Mouse (Mus musculus) left cerebral cortex, postnatal 14 days (tissue): ENCODE results near the gene S100a16. TPM values are rescaled to one million over a fixed set of nuclear protein-coding genes. Genes with fewer than 3 reads are reported as not detected.

Experiments used
- DNase-seq, 2 experiments: peaks; one replicate each; pipeline ENCODE4 v3.0.0; 2021 to 2022; ENCODE audit warnings: low spot score in 2 of 2, mixed read lengths in 1 of 2
- intact Hi-C: fragments of 180-260 bp; cut with DNase I; formaldehyde crosslinking; loops from one replicate; pipeline ENCODE4 v1.15.1; 2025
- total RNA-seq, 2 experiments: library from RNA; stranded (reverse); gene quantifications; 2 replicates each; pipeline ENCODE4 v1.2.3; 2021

Gene S100a16
- total RNA-seq, 2 experiments from 2014 or later = 77.0 to 96.7 TPM

GRCm38 (mm10) chr3:90579433-90579832 lies 42.4 kb downstream of the S100a16 start:
- DNase-seq = no peak
- intact Hi-C loops = no loop called here

DNA sequence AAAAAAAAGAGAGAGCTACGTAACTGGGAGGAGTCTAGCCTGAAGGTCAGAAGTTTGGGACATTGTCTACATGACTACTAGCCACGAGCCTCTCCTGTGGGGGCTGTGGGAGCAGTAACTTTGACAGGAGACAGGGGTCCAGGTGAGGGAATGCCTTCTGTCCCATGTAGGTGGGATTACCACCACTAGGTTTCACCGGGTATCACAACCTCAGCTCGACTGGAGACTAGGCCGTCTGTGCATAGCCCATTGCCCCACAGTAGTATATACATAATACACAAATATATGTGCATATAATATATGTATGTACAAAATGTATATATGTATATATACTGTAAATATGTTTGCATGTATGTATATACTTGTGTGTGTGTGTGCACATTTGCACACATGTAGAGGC lies 44.1 kb downstream of the S100a16 start:
- DNase-seq = no peak
- intact Hi-C loops = loop anchor here (5.0 kb wide), 1 partner anchor 54 kb away; the partner anchor contains the start of gene S100a14

- intact Hi-C loops = loop anchor here (5.0 kb wide), 1 partner anchor 55 kb away; the partner anchor contains the start of gene S100a14
- no peak for DNase-seq
Observed at GRCm38 (mm10) chr3:90582156-90582555, 45.1 kb downstream of the S100a16 start.

GRCm38 (mm10) chr3:90582556-90582955 lies 45.5 kb downstream of the S100a16 start:
- intact Hi-C loops = loop anchor here (5.0 kb wide), 1 partner anchor 55 kb away; the partner anchor contains the start of gene S100a14
- no peak for DNase-seq

DNA sequence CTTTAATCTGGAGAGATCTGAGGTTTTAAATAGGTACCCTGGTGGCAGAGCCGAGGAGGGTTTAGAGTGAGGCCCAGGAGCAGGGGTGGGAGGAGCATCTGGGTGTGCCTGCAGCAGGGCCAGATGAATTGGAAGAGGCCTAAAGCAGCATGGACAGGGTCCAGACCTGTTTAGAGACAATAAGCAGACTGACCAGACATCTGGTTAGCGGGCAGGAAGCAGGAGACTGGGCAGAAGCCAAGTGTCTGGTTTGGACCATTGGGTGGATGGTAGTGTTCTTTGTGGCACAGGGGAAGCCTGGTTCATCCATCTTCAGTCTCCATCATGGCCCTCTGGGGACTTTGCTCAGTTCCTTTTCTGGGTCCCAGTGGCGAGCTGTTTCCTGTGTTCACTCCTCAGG lies 46.8 kb downstream of the S100a16 start:
- DNase-seq = no peak
- intact Hi-C loops = loop anchor here (5.0 kb wide), 1 partner anchor 57 kb away; the partner anchor contains the start of gene S100a14

DNA sequence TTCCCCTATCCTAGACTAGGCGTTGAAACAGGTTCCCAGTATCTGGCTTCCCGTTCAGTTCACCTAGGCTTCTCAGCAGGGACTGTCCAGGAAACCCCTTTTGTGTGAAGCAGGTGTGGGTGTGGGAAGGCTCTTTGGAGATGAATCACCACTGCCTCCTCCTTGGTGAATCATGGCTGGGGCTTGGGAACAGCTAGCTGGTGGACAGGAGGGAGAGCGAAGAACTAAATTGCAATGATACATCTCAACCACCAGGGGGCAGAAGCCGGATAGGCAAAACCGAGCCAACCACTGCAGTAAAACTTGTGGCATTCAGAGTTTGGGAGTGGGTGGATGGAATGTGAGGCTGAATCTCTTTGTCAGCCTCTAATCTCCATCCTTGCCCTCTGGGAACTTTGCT lies 48.5 kb downstream of the S100a16 start:
- intact Hi-C loops = no loop called here

DNA sequence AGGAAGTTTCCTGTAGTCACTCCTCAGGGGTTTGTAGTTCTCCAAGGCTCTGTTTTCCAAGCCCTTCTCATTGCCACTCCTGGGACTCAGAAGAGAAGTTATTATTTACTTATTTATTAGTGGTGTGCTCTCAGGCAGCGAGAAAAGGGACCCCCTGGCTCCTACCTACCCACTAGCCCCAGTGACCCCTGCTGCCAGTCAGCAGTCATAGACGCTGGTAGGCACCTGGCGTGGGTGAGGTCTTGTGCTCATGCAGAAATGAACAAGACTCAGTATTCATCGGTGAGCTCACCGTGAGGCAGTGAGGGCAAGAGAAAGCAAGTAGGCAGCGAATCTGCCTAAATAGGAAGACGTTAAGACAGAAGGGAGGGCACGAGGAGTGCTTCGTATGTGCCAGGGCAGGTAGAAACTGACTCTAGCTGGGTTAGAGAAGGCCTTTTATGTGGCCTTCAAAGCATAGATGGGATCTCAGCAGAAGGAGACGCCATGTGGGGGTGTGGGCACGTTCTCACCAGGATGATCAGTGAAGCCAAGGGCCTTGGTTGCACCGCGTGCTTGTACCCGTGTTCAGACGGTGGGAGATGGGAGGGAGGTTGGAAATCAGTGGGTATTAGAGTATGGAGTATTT lies 49.1 kb downstream of the S100a16 start:
- intact Hi-C loops = loop anchor here (2.0 kb wide), 2 partner anchors 27 to 67 kb away; partner anchors contain the start of gene S100a6
- no peak for DNase-seq

More for the DNA sequence above, 48.5 kb downstream of the S100a16 start:
- peak; percentile 67 to 81 for DNase-seq

DNA sequence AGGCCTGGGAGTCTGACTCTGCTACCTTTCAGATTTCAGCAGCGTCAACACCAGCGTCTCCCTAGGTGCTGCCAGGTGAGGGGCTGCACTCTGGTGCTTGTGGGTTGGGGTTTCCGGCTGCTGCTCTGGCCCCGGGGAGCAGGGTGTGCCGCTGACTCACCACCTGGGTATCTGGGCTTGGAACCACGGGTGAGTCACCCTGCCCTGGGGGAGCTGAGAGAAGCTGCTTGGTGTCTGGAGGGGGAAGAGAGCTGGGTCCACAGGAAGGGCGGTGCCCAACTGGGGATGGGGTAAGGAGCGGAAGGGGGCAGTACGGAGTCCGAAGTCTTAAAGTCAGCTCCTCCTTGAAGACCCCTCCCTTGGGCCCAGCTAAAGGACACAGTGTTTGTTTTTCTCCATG lies 49.9 kb downstream of the S100a16 start:
- intact Hi-C loops = loop anchor here (2.0 kb wide), 2 partner anchors 26 to 66 kb away; partner anchors contain the start of gene S100a6

GRCm38 (mm10) chr3:90587361-90588101 lies 50.5 kb downstream of the S100a16 start:
- intact Hi-C loops = loop anchor here (2.0 kb wide), 2 partner anchors 25 to 65 kb away; partner anchors contain the start of gene S100a6
- peak; percentile 36 to 90 for DNase-seq

More for the DNA sequence above, 49.9 kb downstream of the S100a16 start:
- no peak for DNase-seq

DNA sequence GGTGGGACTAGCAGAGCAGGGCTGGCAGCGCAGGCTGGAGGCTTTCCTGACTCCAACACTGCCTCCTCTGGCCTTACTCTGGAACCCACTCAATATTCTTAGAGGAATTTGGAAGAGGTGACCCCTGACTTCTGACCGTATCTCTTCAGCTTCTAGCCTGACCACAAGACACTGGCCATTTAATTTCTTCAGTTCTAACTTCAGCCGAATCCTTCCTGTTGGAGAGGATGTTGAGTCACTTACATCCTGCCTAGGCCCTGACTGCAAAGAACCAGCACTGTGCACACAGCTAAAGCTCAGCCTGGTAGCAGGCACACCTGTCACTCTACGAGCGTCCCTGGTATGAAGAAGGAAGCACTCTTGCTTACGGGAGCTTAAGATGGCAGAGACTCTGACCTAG lies 52.3 kb downstream of the S100a16 start:
- no peak for DNase-seq
- intact Hi-C loops = no loop called here

- intact Hi-C loops = no loop called here
Observed at GRCm38 (mm10) chr3:90589947-90590346, 52.9 kb downstream of the S100a16 start, which contains the start of gene S100a2. S100a2 (plus strand) TSS chr3:90590247.

More at GRCm38 (mm10) chr3:90589947-90590346, 52.9 kb downstream of the S100a16 start, which contains the start of gene S100a2:
- no peak for DNase-seq

Other genes with a start within 250 kb of the S100a16 start
- gene Gatad2b, start 244.1 kb upstream of the S100a16 start, total RNA-seq = 10 to 100 TPM; 89.0 to 96.0 TPM
- 1 to 10 TPM; 5.1 to 6.2 TPM for gene Slc27a3, start 147.3 kb upstream of the S100a16 start, total RNA-seq
- gene Ints3, start 103.6 kb upstream of the S100a16 start, total RNA-seq = 10 to 100 TPM; 61.4 to 65.3 TPM
- 1 to 10 TPM; 3.4 TPM for gene Npr1, start 71.4 kb upstream of the S100a16 start, total RNA-seq
- gene Ilf2, start 61.1 kb upstream of the S100a16 start, total RNA-seq = 10 to 100 TPM; 88.9 to 91.5 TPM
- 10 to 100 TPM; 44.6 to 50.7 TPM for gene Snapin, start 46.2 kb upstream of the S100a16 start, total RNA-seq
- gene Chtop, start 27.8 kb upstream of the S100a16 start, total RNA-seq = 100 to 1,000 TPM; 180 to 184 TPM
- gene S100a1, start 22.9 kb upstream of the S100a16 start, total RNA-seq = 10 to 100 TPM; 83.1 to 85.0 TPM
- 10 to 100 TPM; 20.4 to 22.3 TPM for gene S100a13, start 22.8 kb upstream of the S100a16 start, total RNA-seq
- under 1 TPM; 0.57 TPM for gene S100a14, start 10.4 kb upstream of the S100a16 start, total RNA-seq
- gene S100a3, start 23.3 kb downstream of the S100a16 start, total RNA-seq = 1 to 10 TPM; 1.1 to 3.5 TPM
- gene S100a2, start 53.0 kb downstream of the S100a16 start, total RNA-seq = not detected
- not detected for gene Gm42674, start 64.7 kb downstream of the S100a16 start, total RNA-seq
- gene S100a4, start 66.5 kb downstream of the S100a16 start, total RNA-seq = 1 to 10 TPM; 6.8 to 7.0 TPM
- gene S100a5, start 71.3 kb downstream of the S100a16 start, total RNA-seq = not detected
- gene S100a6, start 75.6 kb downstream of the S100a16 start, total RNA-seq = 10 to 100 TPM; 30.8 to 35.1 TPM
- gene S100a7a, start 116.8 kb downstream of the S100a16 start, total RNA-seq = 1 to 10 TPM; 1.0 to 1.5 TPM
- not detected for gene S100a8, start 131.7 kb downstream of the S100a16 start, total RNA-seq
- 1 to 10 TPM in 1 of 2 experiments, not detected in 1; 2.5 TPM for gene S100a9, start 158.5 kb downstream of the S100a16 start, total RNA-seq
- not detected for gene Pglyrp4, start 189.7 kb downstream of the S100a16 start, total RNA-seq
- not detected for gene Gm5849, start 240.6 kb downstream of the S100a16 start, total RNA-seq